Mouse (Mus musculus) forebrain, embryonic 16.5 days (tissue): ENCODE data around the gene Cnn2. TPM values are rescaled to one million over a fixed set of nuclear protein-coding genes. Genes with fewer than 3 reads are reported as not detected.

Experiments
- ATAC-seq: fragments of 200-750 bp; cut with Nextera tagmentation; 2 replicates; pipeline ENCODE4 v1.8.0; 2017; ENCODE audit warnings: mild to moderate bottlenecking, moderate library complexity
- H3K27ac ChIP-seq: fragments of 300-500 bp; sonication (generic); 2 replicates; pipeline ENCODE4 v1.5.1; 2014; ENCODE audit warnings: low read length, control low read depth
- H3K27me3 ChIP-seq: fragments of 300-500 bp; sonication (generic); replicated peaks from 2 replicates; pipeline ENCODE4 v1.6.1; 2014; ENCODE audit warnings: low read length; ENCODE audit not compliant: control insufficient read depth, insufficient read depth
- H3K36me3 ChIP-seq: fragments of 300-500 bp; sonication (generic); 2 replicates; pipeline ENCODE4 v1.6.1; 2014; ENCODE audit not compliant: control insufficient read depth, insufficient read depth
- H3K4me1 ChIP-seq: fragments of 300-500 bp; sonication (generic); replicated peaks from 2 replicates; pipeline ENCODE4 v1.6.1; 2014; ENCODE audit warnings: low read length; ENCODE audit not compliant: control insufficient read depth, insufficient read depth
- H3K4me2 ChIP-seq: fragments of 300-500 bp; sonication (generic); 2 replicates; pipeline ENCODE4 v1.6.1; 2014; ENCODE audit warnings: mild to moderate bottlenecking, low read length, control low read depth
- H3K4me3 ChIP-seq: fragments of 300-500 bp; sonication (generic); replicated peaks from 2 replicates; pipeline ENCODE4 v1.5.1; 2014; ENCODE audit warnings: mild to moderate bottlenecking, low read length, control low read depth
- H3K9ac ChIP-seq: fragments of 300-500 bp; sonication (generic); replicated peaks from 2 replicates; pipeline ENCODE4 v1.6.1; 2014; ENCODE audit warnings: low read depth, low read length, control low read depth
- H3K9me3 ChIP-seq: fragments of 300-500 bp; sonication (generic); 2 replicates; pipeline ENCODE4 v1.6.1; 2016; ENCODE audit warnings: low read length; ENCODE audit not compliant: control insufficient read depth
- WGBS: fragments of 180-500 bp; shearing (Covaris S2); extraction: QIAGEN DNeasy Blood & Tissue Kit; methylation state at CpG from one replicate; pipeline ENCODE4 v1.1.7; 2014; 5-methylcytosine and 5-hydroxymethylcytosine counted together
- polyA plus RNA-seq: library from polyadenylated mRNA; unstranded; fragments of >200 nt; fragmentation: Nextera tagmentation; extraction: Ambion mirVana; gene quantifications from 2 replicates; pipeline ENCODE4 v1.2.1, GENCODE M21; 2015

Cnn2 gene
- polyA plus RNA-seq, 1 experiment from 2014 or later = 30.5 TPM

- peak; percentile 89 for ATAC-seq
- Histone ChIP-seq H3K36me3 (no peaks in the 10 kb centered on the region), H3K27me3 (0 out of 2 replicates have a peak, but pooled peaks cover 2% of the 10 kb centered on the region), H3K27ac (peak within 1 kb of the TSS; percentile 49), H3K4me3 (peak within 1 kb of the TSS; percentile 59), H3K9ac (peak within 1 kb of the TSS; percentile 60), H3K4me1 (peaks cover 20% of the 10 kb centered on the region), H3K4me2 (peak within 1 kb of the TSS; percentile 79), H3K9me3 (no peaks in the 10 kb centered on the region; the same call in 1 of the 2 replicates)
- 0% methylated on average over 34 of the region's 34 CpGs for WGBS
Measured at GRCm38 (mm10) chr10:79996272-79997033, 8.1 kb downstream of the Cnn2 start, which contains the start of gene Abca7. Abca7 (plus strand) TSS chr10:79996494.

GRCm38 (mm10) chr10:79997034-79997760 lies 8.8 kb downstream of the Cnn2 start:
- WGBS = under 1% methylated on average over 35 of the region's 35 CpGs
- Histone ChIP-seq H3K9ac (peak overlapping the region; percentile 51), H3K9me3 (no peaks in the 10 kb centered on the region), H3K4me1 (peaks cover 20% of the 10 kb centered on the region), H3K27me3 (0 out of 2 replicates have a peak, but pooled peaks cover 2% of the 10 kb centered on the region), H3K27ac (peak overlapping the region; percentile 49), H3K4me3 (peak overlapping the region; percentile 59), H3K36me3 (no peaks in the 10 kb centered on the region), H3K4me2 (peak overlapping the region; percentile 79)
- ATAC-seq = peak; percentile 85

GRCm38 (mm10) chr10:79997819-79998218 lies 9.4 kb downstream of the Cnn2 start:
- ATAC-seq = peak; percentile 16; the same call in 1 of the 2 replicates
- peak overlapping the region; percentile 59 for H3K4me3 ChIP-seq
- H3K4me1 ChIP-seq = peaks cover 20% of the 10 kb centered on the region
- H3K36me3 ChIP-seq = no peaks in the 10 kb centered on the region
- peak overlapping the region; percentile 35; the same call in 1 of the 2 replicates for H3K27ac ChIP-seq
- H3K27me3 ChIP-seq = peaks cover 3% of the 10 kb centered on the region; the same call in 1 of the 2 replicates
- peak overlapping the region; percentile 51 for H3K9ac ChIP-seq
- WGBS = 2% methylated on average over 15 of the region's 15 CpGs
- peak overlapping the region; percentile 79 for H3K4me2 ChIP-seq
- no peaks in the 10 kb centered on the region for H3K9me3 ChIP-seq

DNA sequence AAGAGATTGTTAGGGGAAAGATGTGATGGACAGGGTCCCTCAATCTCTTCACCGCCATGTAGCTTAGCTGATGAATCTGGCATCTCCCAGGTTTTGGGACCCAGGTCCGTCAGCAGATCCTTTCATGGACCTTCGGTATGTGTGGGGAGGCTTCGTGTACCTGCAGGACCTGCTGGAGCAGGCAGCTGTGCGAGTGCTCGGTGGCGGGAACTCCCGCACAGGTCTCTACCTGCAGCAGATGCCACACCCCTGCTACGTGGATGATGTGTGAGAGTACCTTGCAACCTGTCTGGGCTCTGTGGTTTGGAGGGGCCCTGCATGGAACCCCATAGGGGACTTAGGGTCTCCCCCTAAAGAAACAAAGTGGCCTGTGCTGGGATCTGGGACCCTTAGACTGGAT lies 13.6 kb downstream of the Cnn2 start:
- H3K27ac ChIP-seq = no peak overlapping the region
- ATAC-seq = no peak
- no peaks in the 10 kb centered on the region for H3K36me3 ChIP-seq
- peaks cover 14% of the 10 kb centered on the region for H3K4me1 ChIP-seq
- no peak overlapping the region for H3K9ac ChIP-seq
- 83% methylated on average over 9 of the region's 9 CpGs for WGBS
- H3K4me3 ChIP-seq = no peak overlapping the region
- H3K4me2 ChIP-seq = no peak overlapping the region
- no peaks in the 10 kb centered on the region for H3K9me3 ChIP-seq
- peaks cover 11% of the 10 kb centered on the region; the same call in 1 of the 2 replicates for H3K27me3 ChIP-seq

GRCm38 (mm10) chr10:80002829-80003228 lies 14.4 kb downstream of the Cnn2 start:
- Histone ChIP-seq H3K36me3 (no peaks in the 10 kb centered on the region), H3K4me3 (no peak overlapping the region), H3K9ac (no peak overlapping the region), H3K27me3 (peaks cover 11% of the 10 kb centered on the region; the same call in 1 of the 2 replicates), H3K27ac (no peak overlapping the region), H3K4me2 (no peak overlapping the region), H3K9me3 (no peaks in the 10 kb centered on the region), H3K4me1 (peaks cover 5% of the 10 kb centered on the region)
- no peak for ATAC-seq
- 21% methylated on average over 21 of the region's 21 CpGs for WGBS

- H3K4me3 ChIP-seq = no peak overlapping the region
- peaks cover 11% of the 10 kb centered on the region; the same call in 1 of the 2 replicates for H3K27me3 ChIP-seq
- no peaks in the 10 kb centered on the region for H3K36me3 ChIP-seq
- H3K4me1 ChIP-seq = no peaks in the 10 kb centered on the region
- H3K27ac ChIP-seq = no peak overlapping the region
- 62% methylated on average over 9 of the region's 9 CpGs for WGBS
- no peak for ATAC-seq
- H3K4me2 ChIP-seq = no peak overlapping the region
- H3K9ac ChIP-seq = no peak overlapping the region
- no peaks in the 10 kb centered on the region for H3K9me3 ChIP-seq
Measured at GRCm38 (mm10) chr10:80003374-80004232, 15.2 kb downstream of the Cnn2 start.

GRCm38 (mm10) chr10:80004233-80004705 lies 15.9 kb downstream of the Cnn2 start:
- H3K27ac ChIP-seq = no peak overlapping the region
- H3K9me3 ChIP-seq = no peaks in the 10 kb centered on the region
- H3K4me2 ChIP-seq = no peak overlapping the region
- no peak overlapping the region for H3K4me3 ChIP-seq
- H3K27me3 ChIP-seq = peaks cover 11% of the 10 kb centered on the region; the same call in 1 of the 2 replicates
- ATAC-seq = no peak
- no peaks in the 10 kb centered on the region for H3K36me3 ChIP-seq
- 89% methylated on average over 8 of the region's 8 CpGs for WGBS
- H3K4me1 ChIP-seq = no peaks in the 10 kb centered on the region
- no peak overlapping the region for H3K9ac ChIP-seq

GRCm38 (mm10) chr10:80011740-80012139 lies 23.4 kb downstream of the Cnn2 start:
- Histone ChIP-seq H3K27ac (no peak overlapping the region), H3K4me2 (no peak overlapping the region), H3K9ac (no peak overlapping the region), H3K4me3 (no peak overlapping the region), H3K9me3 (peaks cover 18% of the 10 kb centered on the region), H3K27me3 (peaks cover 45% of the 10 kb centered on the region), H3K36me3 (peaks cover 7% of the 10 kb centered on the region; the same call in 1 of the 2 replicates), H3K4me1 (no peaks in the 10 kb centered on the region)
- ATAC-seq = no peak
- WGBS = 85% methylated on average over 6 of the region's 6 CpGs
